Mouse (Mus musculus) layer of hippocampus, adult 6 months (tissue): Measurements from ENCODE around the gene Tmem237. TPM values are rescaled to one million over a fixed set of nuclear protein-coding genes. Genes with fewer than 3 reads are reported as not detected.

Source experiments
- long read RNA-seq, 2 experiments: library from polyadenylated mRNA; unstranded; transcript quantifications; one replicate each; pipeline ENCODE4 v2.0.0; 2019 to 2020
- polyA plus RNA-seq: library from polyadenylated mRNA; unstranded; fragments of <200 nt; fragmentation: Nextera tagmentation; gene quantifications from 2 replicates; pipeline ENCODE4 v1.2.3, GENCODE M21; 2021

The Tmem237 gene
- 44.6 and 77.8 TPM in 2 replicates for polyA plus RNA-seq
- long read RNA-seq, experiment 1, partial matches to known transcripts, result 7 of 10 reads
- long read RNA-seq, experiment 1, other reads (novel, unspliced or antisense), result 3 of 10 reads
- long read RNA-seq, experiment 2, partial matches to known transcripts, result 3 of 11 reads
- long read RNA-seq, experiment 2, other reads (novel, unspliced or antisense), result 8 of 11 reads

GRCm38 (mm10) chr1:59119720-59120457 lies at the start of gene Tmem237:
Gene Tmem237, minus strand, starts transcription at chr1:59120408.

DNA sequence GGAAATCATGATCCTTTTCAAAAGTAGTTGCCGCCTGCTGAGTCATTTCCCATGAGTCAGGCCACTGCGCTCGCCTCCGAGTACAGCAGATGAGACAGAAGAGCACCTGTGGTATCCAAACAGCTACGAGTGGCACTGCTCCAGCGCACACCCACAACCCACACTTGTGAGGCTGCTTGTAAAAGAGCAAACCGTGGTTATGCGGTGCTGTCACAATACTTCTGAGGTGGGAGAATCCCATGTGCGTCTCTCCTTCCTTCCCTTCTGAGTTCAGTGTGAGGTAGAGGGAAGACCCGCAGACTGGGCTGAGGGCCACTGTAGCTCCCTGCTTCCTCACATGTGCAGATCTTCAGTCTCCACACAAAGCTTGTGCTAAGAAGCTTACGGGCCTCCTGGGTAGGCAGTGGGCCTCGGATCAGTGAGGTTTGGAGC lies 42.8 kb upstream of the Tmem237 start, which contains the start of gene Mpp4:
Mpp4 (minus strand) TSS at position 360 of the 432 bp plus-strand sequence.

GRCm38 (mm10) chr1:59094705-59095104 lies 25.5 kb downstream of the Tmem237 start, which contains the start of gene C2cd6:
Gene C2cd6, minus strand, starts transcription at chr1:59094900.

Other genes with a start within 250 kb of the Tmem237 start
- gene Trak2, start 147.0 kb downstream of the Tmem237 start, polyA plus RNA-seq, result 32.6 and 35.8 TPM in 2 replicates
- gene Stradb, start 146.9 kb downstream of the Tmem237 start, polyA plus RNA-seq, result 29.8 and 31.1 TPM in 2 replicates
- gene C2cd6, start 25.5 kb downstream of the Tmem237 start, polyA plus RNA-seq, result not detected in 2 replicates
- 1.1 and 1.3 TPM in 2 replicates for gene Mpp4, start 43.0 kb upstream of the Tmem237 start, polyA plus RNA-seq
- gene Als2, start 116.8 kb upstream of the Tmem237 start, polyA plus RNA-seq, result 4.2 and 5.3 TPM in 2 replicates
- 0.13 and 0.80 TPM in 2 replicates for gene Cdk15, start 136.5 kb upstream of the Tmem237 start, polyA plus RNA-seq